Mouse (Mus musculus): Measurements from ENCODE around the gene Ptpa. TPM values are rescaled to one million over a fixed set of nuclear protein-coding genes. Genes with fewer than 3 reads are reported as not detected.
"Not testable (repeated sequence)": the region's sequence is repeated elsewhere in the genome, so short reads cannot be mapped to it uniquely, and the experiment has no call there.

Ptpa gene
- total RNA-seq, 2 experiments from 2014 or later, result 177 to 178 TPM

DNA sequence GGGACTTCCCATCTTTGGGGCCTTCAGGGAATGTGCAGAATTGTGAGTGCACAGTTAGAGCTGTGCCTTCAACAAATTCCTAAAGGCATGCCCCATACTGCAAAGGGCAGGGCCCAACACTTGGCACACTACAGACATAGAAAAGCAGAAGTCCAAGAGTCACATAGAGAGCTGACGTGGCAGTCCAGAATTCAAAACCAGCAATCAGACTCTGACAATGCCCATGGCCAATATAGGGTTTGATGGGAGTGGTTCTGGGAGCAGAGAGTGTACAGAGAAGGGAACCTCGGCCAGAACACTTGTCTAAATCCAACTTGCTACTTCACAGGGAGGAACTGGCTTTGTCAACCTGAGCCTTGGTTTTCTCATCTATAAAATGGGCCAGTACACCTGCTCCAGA is 8.6 kb upstream of the Ptpa start:
- no peak for TF ChIP-seq CTCF (IDR thresholded peaks at IDR 0.05)
- intact Hi-C loops (cut with DNase I), result no loop called here
- no peak for DNase-seq (ENCODE audit: extremely low spot score in 1 of 2, low spot score in 2 of 2)
- no peak overlapping the region for H3K4me3 ChIP-seq
- H3K27ac ChIP-seq, result no peak overlapping the region

DNA sequence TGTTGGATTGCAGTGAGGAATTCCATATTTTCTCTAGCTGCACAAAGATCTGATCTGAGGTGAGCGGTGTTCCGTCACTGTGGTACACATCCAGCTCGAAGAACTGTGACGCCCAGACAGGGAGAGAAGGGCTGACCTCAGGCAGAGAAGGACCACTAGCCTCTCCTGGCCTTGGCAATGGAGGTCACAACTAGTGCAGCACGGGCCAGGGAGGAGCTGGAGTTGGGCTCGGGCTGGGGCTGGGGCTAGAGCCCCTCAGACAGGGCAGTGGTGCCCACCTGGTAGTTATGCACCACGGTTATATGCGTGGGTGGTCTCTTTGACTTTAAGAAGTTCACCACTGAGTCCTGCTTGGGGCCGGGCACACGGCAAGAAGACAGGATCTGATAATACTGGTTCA is 8.1 kb upstream of the Ptpa start:
- no peak overlapping the region for H3K27ac ChIP-seq
- no peak for DNase-seq (ENCODE audit: extremely low spot score in 1 of 2, low spot score in 2 of 2)
- H3K4me3 ChIP-seq, result no peak overlapping the region
- TF ChIP-seq CTCF (IDR thresholded peaks at IDR 0.05), result no peak
- intact Hi-C loops (cut with DNase I), result no loop called here

- TF ChIP-seq CTCF (IDR thresholded peaks at IDR 0.05), result no peak
- Histone ChIP-seq H3K4me3 (no peak overlapping the region), H3K27ac (no peak overlapping the region)
- intact Hi-C loops (cut with DNase I), result no loop called here
- DNase-seq (ENCODE audit: extremely low spot score in 1 of 2, low spot score in 2 of 2), result no peak
Measured at GRCm38 (mm10) chr2:30408452-30409100, 7.3 kb upstream of the Ptpa start.

- H3K4me3 ChIP-seq, result no peak overlapping the region
- DNase-seq (ENCODE audit: extremely low spot score in 1 of 2, low spot score in 2 of 2), result no peak
- intact Hi-C loops (cut with DNase I), result loop anchor here (5.0 kb wide), 1 partner anchor 47 kb away; the partner anchor contains the start of gene Miga2
- H3K27ac ChIP-seq, result no peak overlapping the region
- TF ChIP-seq CTCF (IDR thresholded peaks at IDR 0.05), result no peak
Measured at GRCm38 (mm10) chr2:30409454-30410176, 6.2 kb upstream of the Ptpa start.

- TF ChIP-seq CTCF (IDR thresholded peaks at IDR 0.05), result peak; percentile 23; the same call in 1 of the 2 replicates
- H3K4me3 ChIP-seq, result peak overlapping the region; percentile 96
- intact Hi-C loops (cut with DNase I), result loop anchor here (5.0 kb wide), 1 partner anchor 51 kb away; the partner anchor contains the start of gene Miga2
- peak overlapping the region; percentile 99 for H3K27ac ChIP-seq
- peak; percentile 68 to 74 for DNase-seq (ENCODE audit: extremely low spot score in 1 of 2, low spot score in 2 of 2)
Measured at GRCm38 (mm10) chr2:30413038-30413973, 2.5 kb upstream of the Ptpa start.

DNA sequence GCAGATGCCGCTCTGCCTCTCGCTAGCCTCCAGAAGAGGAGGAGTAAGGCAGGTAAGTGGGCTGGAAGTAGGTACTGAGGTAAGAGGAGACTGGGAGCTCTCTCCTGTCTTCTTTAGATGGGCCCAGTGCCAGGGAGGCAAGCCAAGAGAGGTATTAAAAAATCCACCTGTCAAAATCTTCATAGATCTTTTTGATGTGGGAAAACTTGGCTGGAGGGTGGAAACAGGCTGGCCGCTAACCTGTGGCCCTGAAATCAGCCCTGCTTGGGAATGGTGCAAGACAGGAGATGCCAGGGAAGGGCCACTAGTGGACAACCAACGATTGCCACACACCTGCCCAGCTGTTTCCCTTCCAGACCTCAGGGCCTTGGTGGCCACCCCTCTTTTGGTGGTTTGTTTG is 1.7 kb upstream of the Ptpa start:
- DNase-seq (ENCODE audit: extremely low spot score in 1 of 2, low spot score in 2 of 2), result no peak
- Histone ChIP-seq H3K4me3 (peak overlapping the region; percentile 96), H3K27ac (peak overlapping the region; percentile 99)
- TF ChIP-seq CTCF (IDR thresholded peaks at IDR 0.05), result no peak
- intact Hi-C loops (cut with DNase I), result loop anchor here (5.0 kb wide), 1 partner anchor 52 kb away; the partner anchor contains the start of gene Miga2

DNA sequence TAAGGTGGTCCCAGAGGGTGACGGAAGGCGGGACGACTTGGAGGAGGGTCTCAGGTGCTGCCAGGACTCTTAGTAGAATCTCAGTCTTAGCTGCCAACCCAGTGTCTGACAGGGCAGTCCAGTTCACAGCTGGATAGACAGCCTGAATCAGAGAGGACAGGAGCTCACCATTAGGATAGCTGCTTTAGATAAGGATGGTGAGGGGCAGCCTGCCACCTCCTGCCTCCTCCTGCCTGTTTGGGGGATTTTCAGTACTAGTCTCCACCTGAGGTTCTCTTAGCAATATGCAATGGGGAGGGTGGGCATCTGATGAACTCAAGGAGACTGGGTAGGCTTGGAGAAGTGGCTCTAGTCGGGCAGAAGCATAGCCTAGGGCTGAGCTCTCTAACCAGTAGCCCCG is 1.2 kb upstream of the Ptpa start:
- intact Hi-C loops (cut with DNase I), result loop anchor here (5.0 kb wide), 1 partner anchor 52 kb away; the partner anchor contains the start of gene Miga2
- Histone ChIP-seq H3K27ac (peak overlapping the region; percentile 99), H3K4me3 (peak overlapping the region; percentile 96)
- DNase-seq (ENCODE audit: extremely low spot score in 1 of 2, low spot score in 2 of 2), result no peak
- no peak for TF ChIP-seq CTCF (IDR thresholded peaks at IDR 0.05)

DNA sequence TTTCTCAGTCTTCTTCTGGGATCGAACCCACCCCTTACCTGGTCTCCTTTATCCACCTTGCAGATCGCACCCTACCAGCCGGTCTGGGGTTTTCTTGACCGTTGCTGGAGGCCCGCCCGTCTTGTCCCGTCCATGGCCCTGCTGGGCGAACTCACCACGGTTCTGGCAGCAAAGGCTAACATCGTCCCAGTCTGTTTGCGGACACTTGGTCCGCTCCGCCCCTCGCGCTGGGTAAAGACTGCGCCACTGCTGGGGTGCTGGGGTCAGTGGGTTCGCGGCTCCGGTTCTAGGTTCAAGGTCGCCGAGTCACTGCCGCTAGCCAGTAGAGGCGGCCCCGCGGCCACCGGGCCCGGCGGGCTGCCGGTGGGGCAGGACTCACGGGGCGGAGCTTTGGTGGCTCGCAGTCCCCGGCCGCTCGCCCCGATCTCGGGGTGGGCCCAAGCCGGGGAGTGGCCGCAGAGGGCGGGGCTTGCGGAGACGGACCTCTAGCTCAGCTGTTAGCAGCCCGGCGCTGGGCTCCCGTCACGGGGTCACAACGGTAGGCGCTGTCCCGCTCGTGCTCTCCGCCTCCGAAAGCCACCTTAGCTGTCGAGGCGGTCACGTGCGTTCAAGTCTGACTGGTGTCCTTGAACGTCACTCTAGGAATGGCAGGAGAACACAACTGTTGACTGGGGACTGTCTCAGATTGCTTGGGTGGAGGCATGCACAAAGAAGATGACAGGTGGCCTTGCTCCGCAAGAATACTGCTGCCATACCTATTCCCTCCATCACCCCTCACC is 493 bp upstream of the Ptpa start, which contains the start of gene Crat:
Gene Crat, minus strand, starts transcription at position 657 of the 779 bp plus-strand sequence.
- DNase-seq (ENCODE audit: extremely low spot score in 1 of 2, low spot score in 2 of 2), result peak; percentile 90 to 92
- intact Hi-C loops (cut with DNase I), result no loop called here
- peak within 1 kb of the TSS; percentile 99 for H3K27ac ChIP-seq
- no peak for TF ChIP-seq CTCF (IDR thresholded peaks at IDR 0.05)
- peak within 1 kb of the TSS; percentile 96 for H3K4me3 ChIP-seq

DNA sequence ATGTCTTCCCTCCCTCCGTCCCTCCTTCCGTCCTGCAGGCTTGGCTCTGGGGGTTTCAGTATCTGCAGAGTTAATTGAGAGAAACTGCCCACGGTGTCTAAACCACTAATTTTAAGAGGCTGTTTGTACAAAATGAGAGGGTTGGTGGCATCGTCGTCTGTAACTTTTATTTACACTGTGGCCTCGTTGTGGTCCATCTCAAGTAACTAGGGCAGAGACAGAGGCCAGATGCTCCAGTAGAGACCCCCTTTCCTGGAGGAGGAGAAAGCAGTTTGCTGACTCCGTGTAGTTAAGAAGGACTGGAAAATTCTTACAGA is 768 bp downstream of the Ptpa start:
- intact Hi-C loops (cut with DNase I), result no loop called here

GRCm38 (mm10) chr2:30417154-30417553 is 1.3 kb downstream of the Ptpa start:
- H3K27ac ChIP-seq; intact Hi-C loops (cut with DNase I); DNase-seq (ENCODE audit: extremely low spot score in 1 of 2, low spot score in 2 of 2): not testable (repeated sequence)
- H3K4me3 ChIP-seq, result peak overlapping the region; percentile 96; the same call in 1 of the 2 replicates

More for the DNA sequence above, 768 bp downstream of the Ptpa start:
- Histone ChIP-seq H3K4me3 (peak overlapping the region; percentile 96), H3K27ac (peak overlapping the region; percentile 99)
- no peak for TF ChIP-seq CTCF (IDR thresholded peaks at IDR 0.05)
- no peak for DNase-seq (ENCODE audit: extremely low spot score in 1 of 2, low spot score in 2 of 2)

DNA sequence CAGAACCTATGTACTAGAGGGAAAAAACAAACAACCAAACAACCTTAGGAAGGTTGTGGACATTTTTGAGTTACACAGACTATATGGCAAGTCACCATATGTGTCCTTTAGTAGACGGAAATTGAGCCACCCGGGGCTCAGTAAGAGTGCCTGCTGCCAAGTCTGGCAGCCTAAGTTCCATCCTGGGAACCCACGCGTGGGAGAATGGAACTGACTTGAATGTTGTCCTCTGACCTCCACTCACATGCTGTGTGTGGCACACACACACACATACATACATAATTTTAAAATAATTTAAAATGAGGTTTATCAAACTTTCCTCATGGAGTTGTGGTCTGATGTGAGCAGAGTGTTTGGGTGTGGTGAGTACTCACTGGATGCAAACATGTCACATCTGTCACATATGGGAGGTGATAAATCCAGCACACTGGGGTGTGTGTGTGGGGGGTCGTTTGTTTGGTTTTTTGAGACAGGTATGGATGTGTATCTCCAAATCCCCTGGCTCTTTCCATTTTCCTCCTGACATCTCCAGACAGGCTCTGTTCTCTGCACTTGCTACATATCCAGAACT is 1.8 kb downstream of the Ptpa start:
- no peak for TF ChIP-seq CTCF (IDR thresholded peaks at IDR 0.05)
- no peak overlapping the region for H3K27ac ChIP-seq
- intact Hi-C loops (cut with DNase I), result no loop called here
- no peak for DNase-seq (ENCODE audit: extremely low spot score in 1 of 2, low spot score in 2 of 2)
- no peak overlapping the region for H3K4me3 ChIP-seq

Data from left cerebral cortex, adult 2 months (tissue).